Mouse (Mus musculus) stomach, postnatal 0 days (tissue): Measurements from ENCODE around the gene Synpr.

Experiments used
- CTCF ChIP-seq: IDR thresholded peaks from 2 replicates; pipeline ENCODE4 v1.5.1; 2016; ENCODE audit warnings: antibody characterized with exemption, low read depth, mild to moderate bottlenecking, moderate library complexity
- EP300 ChIP-seq: optimal IDR thresholded peaks from 2 replicates; pipeline ENCODE3; 2016; ENCODE audit warnings: antibody characterized with exemption

- TF ChIP-seq CTCF (no peak), EP300 (no peak)
Measured at GRCm38 (mm10) chr14:13469211-13469610, 184.6 kb downstream of the Synpr start.
